In genomic region chr2:131686748-131687147, GRCm38 (mm10) we compare ENCODE assay signal across 7 mouse cellular contexts.
A peak's percentile ranks its signal among the peaks of the same experiment; 100 is the strongest.
DNase-seq lines count a peak whose midpoint lies in the region; ATAC-seq and TF ChIP-seq lines count a peak whose summit lies in the region.

No protein-coding gene starts in this region.

- no peak overlapping the region for H3K4me2 ChIP-seq in lung, postnatal 0 days (replicated peaks; ENCODE audit: low read depth, low read length)
- H3K4me2 ChIP-seq in kidney, embryonic 16.5 days (replicated peaks; ENCODE audit: low read depth, low read length), result no peak overlapping the region
- H3K4me2 ChIP-seq in midbrain, embryonic 13.5 days (replicated peaks), result no peak overlapping the region

- WGBS in lung, postnatal 0 days, result 50% methylated on average over 2 of the region's 2 CpGs
- 57% methylated on average over 2 of the region's 2 CpGs for WGBS in kidney, embryonic 16.5 days
- 77% methylated on average over 2 of the region's 2 CpGs for WGBS in midbrain, embryonic 13.5 days

- H3K27ac ChIP-seq in lung, postnatal 0 days (ENCODE audit: low read length), result no peak overlapping the region
- no peak overlapping the region for H3K27ac ChIP-seq in kidney, embryonic 16.5 days (ENCODE audit: low read length)
- H3K27ac ChIP-seq in midbrain, embryonic 13.5 days, result no peak overlapping the region

- H3K36me3 ChIP-seq in lung, postnatal 0 days (ENCODE audit: insufficient read depth, low read length), result no peaks in the 10 kb centered on the region
- H3K36me3 ChIP-seq in kidney, embryonic 16.5 days (ENCODE audit: insufficient read depth, low read length), result no peaks in the 10 kb centered on the region
- H3K36me3 ChIP-seq in midbrain, embryonic 13.5 days, result no peaks in the 10 kb centered on the region

- H3K9ac ChIP-seq in lung, postnatal 0 days (replicated peaks; ENCODE audit: low read depth), result no peak overlapping the region
- no peak overlapping the region for H3K9ac ChIP-seq in kidney, embryonic 16.5 days (replicated peaks; ENCODE audit: low read length)
- no peak overlapping the region for H3K9ac ChIP-seq in midbrain, embryonic 13.5 days (replicated peaks)

- no peaks in the 10 kb centered on the region for H3K9me3 ChIP-seq in lung, postnatal 0 days (ENCODE audit: low read length)
- H3K9me3 ChIP-seq in kidney, embryonic 16.5 days (ENCODE audit: low read length), result no peaks in the 10 kb centered on the region
- H3K9me3 ChIP-seq in midbrain, embryonic 13.5 days, result no peaks in the 10 kb centered on the region

- no peak for TF ChIP-seq CTCF in lung, postnatal 0 days (IDR thresholded peaks at IDR 0.05)

- no peak for TF ChIP-seq EP300 in lung, postnatal 0 days (IDR thresholded peaks at IDR 0.05)

- ATAC-seq in lung, postnatal 0 days, result no peak
- no peak for ATAC-seq in kidney, embryonic 16.5 days (ENCODE audit: low FRiP score, low TSS enrichment)
- ATAC-seq in midbrain, embryonic 13.5 days, result no peak

- H3K4me1 ChIP-seq in lung, postnatal 0 days (ENCODE audit: insufficient read depth, low read depth, low read length), result no peaks in the 10 kb centered on the region
- H3K4me1 ChIP-seq in kidney, embryonic 16.5 days (ENCODE audit: insufficient read depth, low read length), result no peaks in the 10 kb centered on the region
- no peaks in the 10 kb centered on the region for H3K4me1 ChIP-seq in midbrain, embryonic 13.5 days (replicated peaks)

- H3K4me3 ChIP-seq in lung, postnatal 0 days (ENCODE audit: low read depth, low read length), result no peak overlapping the region
- no peak overlapping the region for H3K4me3 ChIP-seq in kidney, embryonic 16.5 days (ENCODE audit: low read length)
- H3K4me3 ChIP-seq in midbrain, embryonic 13.5 days (replicated peaks), result no peak overlapping the region

- DNase-seq in lung, postnatal 0 days (ENCODE audit: low spot score), result peak; percentile 37
- no peak for DNase-seq in lung, postnatal 25 days (ENCODE audit: low spot score)
- DNase-seq in frontal cortex, postnatal 25 days (ENCODE audit: low spot score in 2 of 2), result peak; percentile 55 to 57
- DNase-seq in heart, postnatal 4 days, result peak; percentile 79
- peak; percentile 68 to 84 for DNase-seq in right cerebral cortex, postnatal 36 days (ENCODE audit: low spot score in 2 of 2)

- H3K27me3 ChIP-seq in lung, postnatal 0 days (replicated peaks; ENCODE audit: insufficient read depth, low read length), result no peaks in the 10 kb centered on the region
- H3K27me3 ChIP-seq in kidney, embryonic 16.5 days (ENCODE audit: insufficient read depth, low read length), result no peaks in the 10 kb centered on the region
- H3K27me3 ChIP-seq in midbrain, embryonic 13.5 days, result no peaks in the 10 kb centered on the region
